Mouse (Mus musculus) G1E (cell line): Measurements from ENCODE around the gene Rasa2.

Source experiments
- CTCF ChIP-seq: IDR thresholded peaks from 2 replicates; pipeline ENCODE4 v1.5.1; 2012; ENCODE audit warnings: low read depth, low read length, inconsistent platforms, mixed read lengths
- GATA1 ChIP-seq: IDR thresholded peaks from 2 replicates; pipeline ENCODE4 v1.6.1; 2012; ENCODE audit warnings: borderline replicate concordance, low read length, inconsistent platforms, mixed read lengths
- GATA2 ChIP-seq: IDR thresholded peaks from 2 replicates; pipeline ENCODE4 v1.6.1; 2012; ENCODE audit warnings: low read depth, low read length, inconsistent platforms, borderline replicate concordance
- TAL1 ChIP-seq: conservative IDR thresholded peaks from 2 replicates; pipeline ENCODE4 v1.6.1; 2012; ENCODE audit warnings: low read depth, low read length, inconsistent platforms, mixed read lengths

GRCm38 (mm10) chr9:96529961-96530673, 101.3 kb downstream of the Rasa2 start:
- TF ChIP-seq CTCF (no peak), TAL1 (no peak), GATA1 (no peak), GATA2 (no peak)
